Mouse (Mus musculus) large intestine, adult 2 months (tissue): ENCODE measurements around the gene Fbxw9. TPM values are rescaled to one million over a fixed set of nuclear protein-coding genes. Genes with fewer than 3 reads are reported as not detected.
"Not testable (repeated sequence)": the region's sequence is repeated elsewhere in the genome, so short reads cannot be mapped to it uniquely, and the experiment has no call there.

Experiments used
- DNase-seq: peaks from one replicate; pipeline ENCODE4 v3.0.0-alpha.2; 2012; ENCODE audit warnings: low read depth, low spot score
- WGBS: fragments of 180-500 bp; shearing (Covaris S2); methylation state at CpG from one replicate; pipeline ENCODE4 v1.1.7; 2018; 5-methylcytosine and 5-hydroxymethylcytosine counted together
- polyA plus RNA-seq: library from polyadenylated mRNA; depleted of rRNA; stranded (reverse); fragments of >200 nt; gene quantifications from 2 replicates; pipeline ENCODE4 v1.2.3, GENCODE M21; 2012

Gene Fbxw9
- polyA plus RNA-seq, 1 experiment, result 33.9 TPM

GRCm38 (mm10) chr8:85080532-85081215 lies 20.8 kb downstream of the Fbxw9 start, which contains the start of gene Wdr83os:
Gene Wdr83os, plus strand, starts transcription at chr8:85080740.
- under 1% methylated on average over 30 of the region's 30 CpGs for WGBS
- DNase-seq, result peak; percentile 36

- DNase-seq, result peak; percentile 21
Observed at GRCm38 (mm10) chr8:85081216-85081555, 21.3 kb downstream of the Fbxw9 start, which contains the start of gene Wdr83. Gene Wdr83, minus strand, starts transcription at chr8:85081306.

GRCm38 (mm10) chr8:85082169-85082568 lies 22.3 kb downstream of the Fbxw9 start:
- not testable (repeated sequence) for DNase-seq
- 76% methylated on average over 4 of the region's 4 CpGs for WGBS

More at GRCm38 (mm10) chr8:85081216-85081555, 21.3 kb downstream of the Fbxw9 start, which contains the start of gene Wdr83:
- under 1% methylated on average over 9 of the region's 9 CpGs for WGBS

GRCm38 (mm10) chr8:85083108-85083813 lies 23.4 kb downstream of the Fbxw9 start, which contains the start of gene Man2b1:
Gene Man2b1, plus strand, starts transcription at chr8:85083270.
- peak; percentile 94 for DNase-seq
- WGBS, result under 1% methylated on average over 30 of the region's 30 CpGs

- 76% methylated on average over 8 of the region's 8 CpGs for WGBS
- DNase-seq, result no peak
Observed at GRCm38 (mm10) chr8:85084633-85085032, 24.8 kb downstream of the Fbxw9 start.

- DNase-seq, result no peak
- 85% methylated on average over 3 of the region's 3 CpGs for WGBS
Observed at GRCm38 (mm10) chr8:85086238-85086637, 26.4 kb downstream of the Fbxw9 start.

- 74% methylated on average over 2 of the region's 2 CpGs for WGBS
- no peak for DNase-seq
Observed at GRCm38 (mm10) chr8:85088771-85089170, 28.9 kb downstream of the Fbxw9 start.

- no peak for DNase-seq
- WGBS, result 77% methylated on average over 11 of the region's 11 CpGs
Observed at GRCm38 (mm10) chr8:85090856-85091255, 31.0 kb downstream of the Fbxw9 start.

GRCm38 (mm10) chr8:85091526-85092090 lies 31.8 kb downstream of the Fbxw9 start:
- 66% methylated on average over 21 of the region's 21 CpGs for WGBS
- no peak for DNase-seq

- DNase-seq, result no peak
- WGBS, result 95% methylated on average over 13 of the region's 13 CpGs
Observed at GRCm38 (mm10) chr8:85095051-85095450, 35.2 kb downstream of the Fbxw9 start.

GRCm38 (mm10) chr8:85095566-85095965 lies 35.7 kb downstream of the Fbxw9 start:
- no peak for DNase-seq
- 96% methylated on average over 7 of the region's 7 CpGs for WGBS

- WGBS, result 94% methylated on average over 16 of the region's 16 CpGs
- no peak for DNase-seq
Observed at GRCm38 (mm10) chr8:85096196-85096595, 36.3 kb downstream of the Fbxw9 start.

GRCm38 (mm10) chr8:85096850-85097249 lies 37.0 kb downstream of the Fbxw9 start:
- DNase-seq, result no peak
- WGBS, result 82% methylated on average over 4 of the region's 4 CpGs

GRCm38 (mm10) chr8:85100076-85100665 lies 40.3 kb downstream of the Fbxw9 start:
- 80% methylated on average over 4 of the region's 4 CpGs for WGBS
- DNase-seq, result no peak

GRCm38 (mm10) chr8:85113241-85113640 lies 53.4 kb downstream of the Fbxw9 start:
- WGBS, result 93% methylated on average over 10 of the region's 10 CpGs
- no peak for DNase-seq

- no peak for DNase-seq
- 84% methylated on average over 4 of the region's 4 CpGs for WGBS
Observed at GRCm38 (mm10) chr8:85115501-85115900, 55.6 kb downstream of the Fbxw9 start.
